Mouse (Mus musculus) adrenal gland, adult 2 months (tissue): ENCODE measurements around the gene Tpo. TPM values are rescaled to one million over a fixed set of nuclear protein-coding genes. Genes with fewer than 3 reads are reported as not detected.

Source experiments
- DNase-seq: peaks from one replicate; pipeline ENCODE4 v3.0.0; 2021
- long read RNA-seq: library from polyadenylated mRNA; stranded (forward); transcript quantifications from one replicate; pipeline ENCODE4 v2.0.0, GENCODE M21; 2021
- polyA plus RNA-seq: library from polyadenylated mRNA; depleted of rRNA; stranded (reverse); fragments of >200 nt; gene quantifications from 2 replicates; pipeline ENCODE4 v1.2.3, GENCODE M21; 2012; rRNA removed
- total RNA-seq, 2 experiments: library from RNA; stranded (reverse); gene quantifications; 2 replicates each; pipeline ENCODE4 v1.2.3; 2021

Tpo gene
- total RNA-seq (not detected), polyA plus RNA-seq (0.03 TPM in 1 of 2 replicates, not detected in the other)
- long read RNA-seq: 0 reads

- DNase-seq: no peak
Observed at GRCm38 (mm10) chr12:30132524-30132923, at the start of gene Tpo. TSS of gene Tpo (minus strand) at chr12:30132624.

GRCm38 (mm10) chr12:30181721-30182120, 49.3 kb upstream of the Tpo start:
- DNase-seq: no peak

GRCm38 (mm10) chr12:30179623-30180022, 47.2 kb upstream of the Tpo start:
- DNase-seq: no peak

GRCm38 (mm10) chr12:30177966-30178365, 45.5 kb upstream of the Tpo start:
- no peak for DNase-seq

- no peak for DNase-seq
Observed at GRCm38 (mm10) chr12:30177529-30177928, 45.1 kb upstream of the Tpo start.

- DNase-seq: no peak
Observed at GRCm38 (mm10) chr12:30168491-30168890, 36.1 kb upstream of the Tpo start.

GRCm38 (mm10) chr12:30164538-30164937, 32.1 kb upstream of the Tpo start:
- DNase-seq: no peak

- no peak for DNase-seq
Observed at GRCm38 (mm10) chr12:30164005-30164404, 31.6 kb upstream of the Tpo start.

GRCm38 (mm10) chr12:30161731-30162406, 29.4 kb upstream of the Tpo start:
- DNase-seq: no peak

- DNase-seq: peak; percentile 72
Observed at GRCm38 (mm10) chr12:30160475-30160874, 28.1 kb upstream of the Tpo start.

GRCm38 (mm10) chr12:30159788-30160187, 27.4 kb upstream of the Tpo start:
- DNase-seq: no peak

- DNase-seq: no peak
Observed at GRCm38 (mm10) chr12:30154079-30154673, 21.8 kb upstream of the Tpo start.

- peak; percentile 57 for DNase-seq
Observed at GRCm38 (mm10) chr12:30142085-30142484, 9.7 kb upstream of the Tpo start.

GRCm38 (mm10) chr12:30129411-30129716, 3.1 kb downstream of the Tpo start:
- no peak for DNase-seq

- peak; percentile 61 for DNase-seq
Observed at GRCm38 (mm10) chr12:30128561-30129410, 3.6 kb downstream of the Tpo start.

- no peak for DNase-seq
Observed at GRCm38 (mm10) chr12:30122347-30122746, 10.1 kb downstream of the Tpo start.

- peak; percentile 38 for DNase-seq
Observed at GRCm38 (mm10) chr12:30112271-30112670, 20.2 kb downstream of the Tpo start.

GRCm38 (mm10) chr12:30109646-30110605, 22.5 kb downstream of the Tpo start:
- DNase-seq: no peak

GRCm38 (mm10) chr12:30102891-30103565, 29.4 kb downstream of the Tpo start:
- no peak for DNase-seq

GRCm38 (mm10) chr12:30092081-30092480, 40.3 kb downstream of the Tpo start:
- no peak for DNase-seq

- DNase-seq: no peak
Observed at GRCm38 (mm10) chr12:30083971-30084370, 48.5 kb downstream of the Tpo start.
